Comparison of ENCODE assay signal across 12 mouse cellular contexts in the genomic region with DNA sequence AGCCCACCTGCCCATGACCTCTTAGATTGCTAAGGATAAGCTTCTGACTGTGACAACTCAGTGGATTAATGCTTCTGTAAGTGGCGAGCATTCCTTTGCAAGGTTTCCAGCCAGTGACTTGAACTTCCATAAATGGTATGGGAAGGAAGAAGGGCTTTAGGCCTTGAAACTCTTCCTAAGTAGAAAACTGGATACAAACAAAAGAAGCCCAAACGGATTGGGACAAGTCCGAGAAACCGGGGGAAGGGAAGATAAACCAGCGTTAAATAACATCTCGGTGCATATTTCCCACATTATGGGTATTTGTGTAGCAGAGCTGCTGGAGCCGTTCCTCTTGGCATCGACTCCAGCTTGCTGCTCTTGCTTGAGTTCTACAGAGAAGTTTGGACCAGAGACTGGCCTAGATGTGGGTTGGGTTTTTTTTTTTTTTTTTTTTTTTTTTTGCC. TPM values are rescaled to one million over a fixed set of nuclear protein-coding genes. Genes with fewer than 3 reads are reported as not detected.
A peak's percentile ranks its signal among the peaks of the same experiment; 100 is the strongest.
DNase-seq lines count a peak whose midpoint lies in the region; ATAC-seq and TF ChIP-seq lines count a peak whose summit lies in the region.
"Had no signal": no experiment of that assay in that cellular context is flagged by ENCODE, and none has a peak within 500 bp of the region (broad histone marks: within the 10 kb centered on the region; RNA-seq: fewer than 3 reads in every experiment).

No protein-coding gene starts in this region.

- H3K27ac ChIP-seq in embryonic facial prominence, embryonic 13.5 days = peak overlapping the region; percentile 45
- no peak overlapping the region for H3K27ac ChIP-seq in embryonic facial prominence, embryonic 10.5 days (replicated peaks)
- H3K27ac ChIP-seq in left cerebral cortex, adult 2 months = peak overlapping the region; percentile 32; the same call in 1 of the 2 replicates
- H3K27ac ChIP-seq in brown adipose tissue, adult 24 weeks (replicated peaks; ENCODE audit: low read depth, low read length) = peak overlapping the region; percentile 4; the same call in 1 of the 2 replicates
- no peak overlapping the region for H3K27ac ChIP-seq in hindbrain, embryonic 13.5 days

- TF ChIP-seq CTCF in left cerebral cortex, adult 2 months (IDR thresholded peaks at IDR 0.05) = no peak

- intact Hi-C loops in left cerebral cortex, adult 2 months (cut with DNase I) = no loop called here
- intact Hi-C loops in left cerebral cortex, postnatal 4 days (cut with DNase I) = loop anchor here (5.0 kb wide), 1 partner anchor 72 kb away; no protein-coding TSS in a partner anchor

- peaks cover 33% of the 10 kb centered on the region for H3K36me3 ChIP-seq in embryonic facial prominence, embryonic 13.5 days
- peaks cover 49% of the 10 kb centered on the region for H3K36me3 ChIP-seq in embryonic facial prominence, embryonic 10.5 days (replicated peaks)
- H3K36me3 ChIP-seq in hindbrain, embryonic 13.5 days = peaks cover 32% of the 10 kb centered on the region

- whole genome bisulfite sequencing in embryonic facial prominence, embryonic 13.5 days = 63% methylated on average over 8 of the region's 8 CpGs
- 86% methylated on average over 8 of the region's 8 CpGs for WGBS in embryonic facial prominence, embryonic 10.5 days
- WGBS in hindbrain, embryonic 13.5 days = 86% methylated on average over 8 of the region's 8 CpGs

- no peak overlapping the region for H3K4me3 ChIP-seq in embryonic facial prominence, embryonic 13.5 days
- no peak overlapping the region for H3K4me3 ChIP-seq in embryonic facial prominence, embryonic 10.5 days
- no peak overlapping the region for H3K4me3 ChIP-seq in left cerebral cortex, adult 2 months
- no peak overlapping the region for H3K4me3 ChIP-seq in brown adipose tissue, adult 24 weeks (ENCODE audit: insufficient read depth, low read depth, low read length)
- no peak overlapping the region for H3K4me3 ChIP-seq in hindbrain, embryonic 13.5 days
- H3K4me3 ChIP-seq: erythroblast, embryonic 14.5 days; myocyte had no signal

- no peak overlapping the region for H3K9ac ChIP-seq in embryonic facial prominence, embryonic 13.5 days
- H3K9ac ChIP-seq in hindbrain, embryonic 13.5 days = no peak overlapping the region

- H3K4me2 ChIP-seq in embryonic facial prominence, embryonic 13.5 days = no peak overlapping the region
- H3K4me2 ChIP-seq in hindbrain, embryonic 13.5 days = no peak overlapping the region

- no peak for DNase-seq in embryonic facial prominence, embryonic 10.5 days (ENCODE audit: low spot score)
- DNase-seq in left cerebral cortex, adult 2 months (ENCODE audit: extremely low spot score in 1 of 2, low spot score in 2 of 2) = peak in 1 of 2 experiments; percentile 29
- DNase-seq in left cerebral cortex, postnatal 4 days = no peak
- DNase-seq in lung, postnatal 10 days = peak; percentile 74
- DNase-seq: kidney, postnatal 25 days had no signal

- ATAC-seq in embryonic facial prominence, embryonic 13.5 days (ENCODE audit: insufficient number of reproducible peaks, insufficient read depth, low FRiP score, low TSS enrichment, low read depth) = no peak
- ATAC-seq in hindbrain, embryonic 13.5 days (ENCODE audit: low FRiP score) = no peak
- no peak for ATAC-seq in megakaryocyte progenitor cell, adult 5-6 weeks (replicated peaks; ENCODE audit: poor library complexity)

- peaks cover 18% of the 10 kb centered on the region for H3K4me1 ChIP-seq in embryonic facial prominence, embryonic 13.5 days
- peaks cover 11% of the 10 kb centered on the region for H3K4me1 ChIP-seq in embryonic facial prominence, embryonic 10.5 days
- H3K4me1 ChIP-seq in brown adipose tissue, adult 24 weeks (ENCODE audit: control insufficient read depth, insufficient read depth, insufficient read length, low read length) = peaks cover under 1% of the 10 kb centered on the region; the same call in 1 of the 2 replicates
- no peaks in the 10 kb centered on the region for H3K4me1 ChIP-seq in hindbrain, embryonic 13.5 days (replicated peaks)

- no peaks in the 10 kb centered on the region for H3K27me3 ChIP-seq in embryonic facial prominence, embryonic 13.5 days
- H3K27me3 ChIP-seq in embryonic facial prominence, embryonic 10.5 days (replicated peaks; ENCODE audit: low read depth, poor library complexity, severe bottlenecking) = no peaks in the 10 kb centered on the region
- 0 out of 2 replicates have a peak, but pooled peaks cover under 1% of the 10 kb centered on the region for H3K27me3 ChIP-seq in hindbrain, embryonic 13.5 days

- no peaks in the 10 kb centered on the region for H3K9me3 ChIP-seq in embryonic facial prominence, embryonic 13.5 days
- no peaks in the 10 kb centered on the region for H3K9me3 ChIP-seq in embryonic facial prominence, embryonic 10.5 days
- H3K9me3 ChIP-seq in hindbrain, embryonic 13.5 days = no peaks in the 10 kb centered on the region

RNA-seq across cellular contexts. Expression of a gene that starts 10.6 kb away (rescaled TPM):
- polyA plus RNA-seq in embryonic facial prominence, embryonic 13.5 days (2015; fragmentation: Nextera tagmentation; extraction: Ambion mirVana) = 17.6 and 20.1 TPM in 2 replicates
- 11.6 and 12.3 TPM in 2 replicates for polyA plus RNA-seq in embryonic facial prominence, embryonic 10.5 days (2016; fragmentation: Nextera tagmentation; extraction: Ambion mirVana)
- 10 to 100 TPM; 20.2 to 26.5 TPM for total RNA-seq in left cerebral cortex, adult 2 months (2021)
- total RNA-seq in left cerebral cortex, postnatal 4 days (2021) = 1 to 10 TPM; 6.3 to 6.5 TPM
- 4.1 and 6.9 TPM in 2 replicates for polyA plus RNA-seq in brown adipose tissue, adult 24 weeks (2012; ENCODE audit: insufficient read depth, insufficient read length, missing spikeins)
- polyA plus RNA-seq in hindbrain, embryonic 13.5 days (2015; fragmentation: Nextera tagmentation; extraction: Ambion mirVana) = 5.9 and 7.9 TPM in 2 replicates
- total RNA-seq in megakaryocyte progenitor cell, adult 5-6 weeks (2015) = 4.3 and 5.0 TPM in 2 replicates
- total RNA-seq in megakaryocyte progenitor cell, adult 5-6 weeks (2017) = 6.9 and 7.9 TPM in 2 replicates

RNA-seq across cellular contexts. Expression of a gene that starts 31.5 kb away (rescaled TPM):
- 74.4 and 76.9 TPM in 2 replicates for polyA plus RNA-seq in embryonic facial prominence, embryonic 13.5 days (2015; fragmentation: Nextera tagmentation; extraction: Ambion mirVana)
- 100 and 103 TPM in 2 replicates for polyA plus RNA-seq in embryonic facial prominence, embryonic 10.5 days (2016; fragmentation: Nextera tagmentation; extraction: Ambion mirVana)
- 10 to 100 TPM; 36.4 to 39.4 TPM for total RNA-seq in left cerebral cortex, adult 2 months (2021)
- total RNA-seq in left cerebral cortex, postnatal 4 days (2021) = 10 to 100 TPM; 30.0 to 30.2 TPM
- polyA plus RNA-seq in brown adipose tissue, adult 24 weeks (2012; ENCODE audit: insufficient read depth, insufficient read length, missing spikeins) = 19.8 and 24.4 TPM in 2 replicates
- polyA plus RNA-seq in hindbrain, embryonic 13.5 days (2015; fragmentation: Nextera tagmentation; extraction: Ambion mirVana) = 45.5 and 47.3 TPM in 2 replicates
- total RNA-seq in megakaryocyte progenitor cell, adult 5-6 weeks (2015) = 66.8 and 76.6 TPM in 2 replicates
- total RNA-seq in megakaryocyte progenitor cell, adult 5-6 weeks (2017) = 47.4 and 53.2 TPM in 2 replicates

RNA-seq across cellular contexts. Expression of a gene that starts 54.9 kb away (rescaled TPM):
- polyA plus RNA-seq in embryonic facial prominence, embryonic 13.5 days (2015; fragmentation: Nextera tagmentation; extraction: Ambion mirVana) = 0.66 and 0.76 TPM in 2 replicates
- polyA plus RNA-seq in embryonic facial prominence, embryonic 10.5 days (2016; fragmentation: Nextera tagmentation; extraction: Ambion mirVana) = 0.05 and 0.17 TPM in 2 replicates
- total RNA-seq in left cerebral cortex, adult 2 months (2021) = 1 to 10 TPM; 1.7 to 2.0 TPM
- 10 to 100 TPM; 16.7 to 17.7 TPM for total RNA-seq in left cerebral cortex, postnatal 4 days (2021)
- not detected in 2 replicates for polyA plus RNA-seq in brown adipose tissue, adult 24 weeks (2012; ENCODE audit: insufficient read depth, insufficient read length, missing spikeins)
- 0.53 and 0.88 TPM in 2 replicates for polyA plus RNA-seq in hindbrain, embryonic 13.5 days (2015; fragmentation: Nextera tagmentation; extraction: Ambion mirVana)
- not detected in 2 replicates for total RNA-seq in megakaryocyte progenitor cell, adult 5-6 weeks (2015)
- total RNA-seq in megakaryocyte progenitor cell, adult 5-6 weeks (2017) = 0.37 and 0.54 TPM in 2 replicates
- total RNA-seq: hematopoietic stem cell, adult 5-6 weeks had no signal
- polyA plus RNA-seq: erythroblast, embryonic 14.5 days had no signal

Comparison
In these comparisons a context has a peak if more than half of its experiments do, and no peak if none do; other contexts are left out.
1. H3K27ac ChIP-seq: peak in embryonic facial prominence, embryonic 13.5 days (single experiment), left cerebral cortex, adult 2 months (single experiment) and brown adipose tissue, adult 24 weeks (single experiment); none in embryonic facial prominence, embryonic 10.5 days (single experiment) and hindbrain, embryonic 13.5 days (single experiment).